ENCODE assay signal across 8 mouse cellular contexts in the genomic region with DNA sequence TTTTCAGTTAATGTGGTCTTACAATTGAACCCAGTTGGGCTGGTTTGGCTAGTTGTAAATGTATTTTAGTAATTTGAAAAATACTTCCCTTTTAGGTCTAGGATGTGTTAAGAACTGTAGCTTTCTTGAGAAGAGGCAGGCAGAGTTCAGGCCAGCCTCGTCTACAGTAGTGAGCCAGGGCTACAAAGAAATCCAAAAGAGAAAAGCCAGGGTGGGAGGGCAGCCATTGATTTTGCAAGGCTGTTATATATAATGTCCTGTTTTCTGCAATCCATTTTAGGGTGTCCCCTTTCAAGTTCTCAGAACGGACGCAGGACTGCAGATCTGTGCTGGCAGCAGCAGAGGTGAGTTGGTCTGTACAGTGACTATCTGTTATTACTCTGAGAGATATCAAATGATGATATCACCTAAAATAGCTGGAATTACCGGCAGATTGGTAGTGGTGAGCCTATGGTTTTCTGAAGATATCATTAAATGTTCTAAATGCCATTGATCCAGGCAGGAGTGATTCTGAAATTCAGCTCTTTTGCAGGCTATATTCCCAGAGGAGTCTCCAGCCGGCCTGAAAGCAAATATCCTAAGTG. TPM values are rescaled to one million over a fixed set of nuclear protein-coding genes. Genes with fewer than 3 reads are reported as not detected.
DNase-seq lines count a peak whose midpoint lies in the region; ATAC-seq and TF ChIP-seq lines count a peak whose summit lies in the region.

No protein-coding gene starts in this region.

- H3K4me2 ChIP-seq in lung, postnatal 0 days (replicated peaks; ENCODE audit: low read depth, low read length), result peak overlapping the region; percentile 74
- H3K4me2 ChIP-seq in forebrain, embryonic 11.5 days (ENCODE audit: low read depth, low read length, severe bottlenecking), result peak overlapping the region; percentile 81
- peak overlapping the region; percentile 84 for H3K4me2 ChIP-seq in limb, embryonic 13.5 days (replicated peaks)
- peak overlapping the region; percentile 74 for H3K4me2 ChIP-seq in stomach, embryonic 14.5 days (replicated peaks; ENCODE audit: low read depth, low read length)

- no peak overlapping the region for H3K4me3 ChIP-seq in lung, postnatal 0 days (ENCODE audit: low read depth, low read length)
- peak overlapping the region; percentile 97 for H3K4me3 ChIP-seq in forebrain, embryonic 11.5 days (ENCODE audit: low read depth, low read length)
- H3K4me3 ChIP-seq in limb, embryonic 13.5 days, result peak overlapping the region; percentile 90
- H3K4me3 ChIP-seq in stomach, embryonic 14.5 days (ENCODE audit: low read depth, low read length), result peak overlapping the region; percentile 84

- no peak for ATAC-seq in lung, postnatal 0 days
- no peak for ATAC-seq in forebrain, embryonic 11.5 days (replicated peaks; ENCODE audit: low FRiP score)
- ATAC-seq in limb, embryonic 13.5 days (ENCODE audit: low FRiP score, low read depth), result no peak
- no peak for ATAC-seq in stomach, embryonic 14.5 days (ENCODE audit: insufficient number of reproducible peaks, insufficient read depth, low FRiP score, low read depth)

- H3K27ac ChIP-seq in lung, postnatal 0 days (ENCODE audit: low read length), result no peak overlapping the region
- peak overlapping the region; percentile 87 for H3K27ac ChIP-seq in forebrain, embryonic 11.5 days (ENCODE audit: low read depth, low read length)
- H3K27ac ChIP-seq in limb, embryonic 13.5 days, result peak overlapping the region; percentile 94
- H3K27ac ChIP-seq in stomach, embryonic 14.5 days (ENCODE audit: low read length), result peak overlapping the region; percentile 92; the same call in 1 of the 2 replicates

- TF ChIP-seq CTCF in lung, postnatal 0 days (IDR thresholded peaks at IDR 0.05), result no peak

- H3K9me3 ChIP-seq in lung, postnatal 0 days (ENCODE audit: low read length), result no peaks in the 10 kb centered on the region
- no peaks in the 10 kb centered on the region for H3K9me3 ChIP-seq in forebrain, embryonic 11.5 days (ENCODE audit: control insufficient read depth, low read length)
- no peaks in the 10 kb centered on the region for H3K9me3 ChIP-seq in limb, embryonic 13.5 days
- H3K9me3 ChIP-seq in stomach, embryonic 14.5 days (ENCODE audit: control insufficient read depth, low read depth, low read length), result no peaks in the 10 kb centered on the region

- H3K36me3 ChIP-seq in lung, postnatal 0 days (ENCODE audit: insufficient read depth, low read length), result peaks cover 12% of the 10 kb centered on the region
- peaks cover 13% of the 10 kb centered on the region for H3K36me3 ChIP-seq in forebrain, embryonic 11.5 days (ENCODE audit: control insufficient read depth, insufficient read depth, low read length)
- H3K36me3 ChIP-seq in limb, embryonic 13.5 days, result peaks cover 53% of the 10 kb centered on the region
- peaks cover 43% of the 10 kb centered on the region for H3K36me3 ChIP-seq in stomach, embryonic 14.5 days (ENCODE audit: control insufficient read depth, insufficient read depth, low read length)

- no peaks in the 10 kb centered on the region for H3K27me3 ChIP-seq in lung, postnatal 0 days (replicated peaks; ENCODE audit: insufficient read depth, low read length)
- H3K27me3 ChIP-seq in forebrain, embryonic 11.5 days (ENCODE audit: control insufficient read depth, insufficient read depth, low read length), result no peaks in the 10 kb centered on the region
- H3K27me3 ChIP-seq in limb, embryonic 13.5 days, result no peaks in the 10 kb centered on the region
- no peaks in the 10 kb centered on the region for H3K27me3 ChIP-seq in stomach, embryonic 14.5 days (ENCODE audit: control insufficient read depth, insufficient read depth, low read length)

- WGBS in lung, postnatal 0 days, result 12% methylated on average over 5 of the region's 5 CpGs
- 23% methylated on average over 5 of the region's 5 CpGs for WGBS in forebrain, embryonic 11.5 days
- WGBS in limb, embryonic 13.5 days, result 12% methylated on average over 5 of the region's 5 CpGs
- 11% methylated on average over 5 of the region's 5 CpGs for WGBS in stomach, embryonic 14.5 days

- no peaks in the 10 kb centered on the region; the same call in 1 of the 2 replicates for H3K4me1 ChIP-seq in lung, postnatal 0 days (ENCODE audit: insufficient read depth, low read depth, low read length)
- peaks cover 18% of the 10 kb centered on the region for H3K4me1 ChIP-seq in forebrain, embryonic 11.5 days (replicated peaks; ENCODE audit: control insufficient read depth, insufficient read depth, low read length)
- H3K4me1 ChIP-seq in limb, embryonic 13.5 days, result peaks cover 31% of the 10 kb centered on the region
- peaks cover 17% of the 10 kb centered on the region for H3K4me1 ChIP-seq in stomach, embryonic 14.5 days (ENCODE audit: control insufficient read depth, insufficient read depth, low read length)

- no peak overlapping the region for H3K9ac ChIP-seq in lung, postnatal 0 days (replicated peaks; ENCODE audit: low read depth)
- peak overlapping the region; percentile 99 for H3K9ac ChIP-seq in forebrain, embryonic 11.5 days (ENCODE audit: low read length)
- H3K9ac ChIP-seq in limb, embryonic 13.5 days, result peak overlapping the region; percentile 99
- H3K9ac ChIP-seq in stomach, embryonic 14.5 days (replicated peaks; ENCODE audit: low read depth, low read length), result peak overlapping the region; percentile 93

- no peak for DNase-seq in lung, postnatal 0 days (ENCODE audit: low spot score)
- DNase-seq in lung, postnatal 25 days (ENCODE audit: low spot score), result no peak
- DNase-seq in forebrain, embryonic 11.5 days (ENCODE audit: low spot score), result no peak
- DNase-seq in adrenal gland, adult 18-20 months (ENCODE audit: low spot score in 2 of 2), result no peak
- no peak for DNase-seq in left cerebral cortex, postnatal 14 days (ENCODE audit: low spot score in 2 of 2)
- DNase-seq in left cerebral cortex, adult 18-20 months (ENCODE audit: low spot score in 2 of 2), result no peak

- TF ChIP-seq EP300 in lung, postnatal 0 days (IDR thresholded peaks at IDR 0.05), result no peak

- intact Hi-C loops in left cerebral cortex, postnatal 14 days (cut with DNase I), result no loop called here

RNA-seq across cellular contexts. Expression of a gene that starts 29.9 kb away (rescaled TPM):
- polyA plus RNA-seq in lung, postnatal 0 days (2015; fragmentation: Nextera tagmentation; extraction: Ambion mirVana), result 6.1 and 6.2 TPM in 2 replicates
- 3.0 and 3.1 TPM in 2 replicates for polyA plus RNA-seq in forebrain, embryonic 11.5 days (2014; fragmentation: Nextera tagmentation; extraction: Ambion mirVana)
- polyA plus RNA-seq in limb, embryonic 13.5 days (2015; fragmentation: Nextera tagmentation; extraction: Ambion mirVana), result 1.4 and 2.4 TPM in 2 replicates
- polyA plus RNA-seq in stomach, embryonic 14.5 days (2014; fragmentation: Nextera tagmentation; extraction: Ambion mirVana), result 12.0 and 12.8 TPM in 2 replicates
- total RNA-seq in adrenal gland, adult 18-20 months (2021), result 1 to 10 TPM; 3.4 to 7.2 TPM
- total RNA-seq in left cerebral cortex, postnatal 14 days (2021), result 10 to 100 TPM; 21.9 to 22.2 TPM
- total RNA-seq in left cerebral cortex, adult 18-20 months (2021), result 10 to 100 TPM; 21.1 to 21.2 TPM

RNA-seq across cellular contexts. Expression of a gene that starts 44.1 kb away (rescaled TPM):
- 15.0 and 18.2 TPM in 2 replicates for polyA plus RNA-seq in lung, postnatal 0 days (2015; fragmentation: Nextera tagmentation; extraction: Ambion mirVana)
- 14.3 and 20.7 TPM in 2 replicates for polyA plus RNA-seq in forebrain, embryonic 11.5 days (2014; fragmentation: Nextera tagmentation; extraction: Ambion mirVana)
- polyA plus RNA-seq in limb, embryonic 13.5 days (2015; fragmentation: Nextera tagmentation; extraction: Ambion mirVana), result 14.9 and 15.5 TPM in 2 replicates
- polyA plus RNA-seq in stomach, embryonic 14.5 days (2014; fragmentation: Nextera tagmentation; extraction: Ambion mirVana), result 9.0 and 10.1 TPM in 2 replicates
- total RNA-seq in adrenal gland, adult 18-20 months (2021), result 10 to 100 TPM; 13.9 to 23.5 TPM
- 10 to 100 TPM; 16.4 to 16.8 TPM for total RNA-seq in left cerebral cortex, postnatal 14 days (2021)
- 10 to 100 TPM; 24.2 to 28.0 TPM for total RNA-seq in left cerebral cortex, adult 18-20 months (2021)

RNA-seq across cellular contexts. Expression of a gene that starts 44.2 kb away (rescaled TPM):
- 22.3 and 27.9 TPM in 2 replicates for polyA plus RNA-seq in lung, postnatal 0 days (2015; fragmentation: Nextera tagmentation; extraction: Ambion mirVana)
- polyA plus RNA-seq in forebrain, embryonic 11.5 days (2014; fragmentation: Nextera tagmentation; extraction: Ambion mirVana), result 37.8 and 41.1 TPM in 2 replicates
- polyA plus RNA-seq in limb, embryonic 13.5 days (2015; fragmentation: Nextera tagmentation; extraction: Ambion mirVana), result 68.2 and 69.4 TPM in 2 replicates
- polyA plus RNA-seq in stomach, embryonic 14.5 days (2014; fragmentation: Nextera tagmentation; extraction: Ambion mirVana), result 49.6 and 50.5 TPM in 2 replicates
- 10 to 100 TPM; 26.5 to 36.7 TPM for total RNA-seq in adrenal gland, adult 18-20 months (2021)
- 10 to 100 TPM; 23.4 to 24.2 TPM for total RNA-seq in left cerebral cortex, postnatal 14 days (2021)
- 10 to 100 TPM; 23.7 to 24.0 TPM for total RNA-seq in left cerebral cortex, adult 18-20 months (2021)

RNA-seq across cellular contexts. Expression of a gene that starts 53.2 kb away (rescaled TPM):
- 2,346 and 2,640 TPM in 2 replicates for polyA plus RNA-seq in lung, postnatal 0 days (2015; fragmentation: Nextera tagmentation; extraction: Ambion mirVana)
- polyA plus RNA-seq in forebrain, embryonic 11.5 days (2014; fragmentation: Nextera tagmentation; extraction: Ambion mirVana), result 3,283 and 3,484 TPM in 2 replicates
- polyA plus RNA-seq in limb, embryonic 13.5 days (2015; fragmentation: Nextera tagmentation; extraction: Ambion mirVana), result 3,843 and 3,876 TPM in 2 replicates
- polyA plus RNA-seq in stomach, embryonic 14.5 days (2014; fragmentation: Nextera tagmentation; extraction: Ambion mirVana), result 3,062 and 3,133 TPM in 2 replicates
- 1,000 to 10,000 TPM; 1,040 to 1,434 TPM for total RNA-seq in adrenal gland, adult 18-20 months (2021)
- total RNA-seq in left cerebral cortex, postnatal 14 days (2021), result 1,000 to 10,000 TPM; 1,710 to 1,861 TPM
- 1,000 to 10,000 TPM; 1,699 to 1,805 TPM for total RNA-seq in left cerebral cortex, adult 18-20 months (2021)
